Mouse (Mus musculus): Measurements from ENCODE around the gene Dtd1. TPM values are rescaled to one million over a fixed set of nuclear protein-coding genes. Genes with fewer than 3 reads are reported as not detected.

Gene Dtd1
- total RNA-seq, 2 experiments from 2014 or later: 57.8 to 70.1 TPM

GRCm38 (mm10) chr2:144700608-144701007 lies 100.9 kb downstream of the Dtd1 start:
- DNase-seq (ENCODE audit: low spot score in 2 of 2): no peak
- intact Hi-C loops (cut with DNase I): no loop called here

- DNase-seq (ENCODE audit: low spot score in 2 of 2): no peak
- intact Hi-C loops (cut with DNase I): no loop called here
These were observed 101.9 kb downstream of the Dtd1 start for GRCm38 (mm10) chr2:144701415-144702149.

GRCm38 (mm10) chr2:144709285-144709684 lies 109.6 kb downstream of the Dtd1 start:
- no peak for DNase-seq (ENCODE audit: low spot score in 2 of 2)
- intact Hi-C loops (cut with DNase I): no loop called here

GRCm38 (mm10) chr2:144709704-144710103 lies 110.0 kb downstream of the Dtd1 start:
- DNase-seq (ENCODE audit: low spot score in 2 of 2): no peak
- intact Hi-C loops (cut with DNase I): no loop called here

- DNase-seq (ENCODE audit: low spot score in 2 of 2): no peak
- intact Hi-C loops (cut with DNase I): no loop called here
These were observed 114.9 kb downstream of the Dtd1 start for GRCm38 (mm10) chr2:144714596-144714995.

- intact Hi-C loops (cut with DNase I): no loop called here
- DNase-seq (ENCODE audit: low spot score in 2 of 2): no peak
These were observed 115.6 kb downstream of the Dtd1 start for GRCm38 (mm10) chr2:144715211-144715768.

GRCm38 (mm10) chr2:144716248-144716647 lies 116.6 kb downstream of the Dtd1 start:
- no peak for DNase-seq (ENCODE audit: low spot score in 2 of 2)

GRCm38 (mm10) chr2:144718273-144718672 lies 118.6 kb downstream of the Dtd1 start:
- DNase-seq (ENCODE audit: low spot score in 2 of 2): no peak
- intact Hi-C loops (cut with DNase I): no loop called here

More at GRCm38 (mm10) chr2:144716248-144716647, 116.6 kb downstream of the Dtd1 start:
- intact Hi-C loops (cut with DNase I): no loop called here

- DNase-seq (ENCODE audit: low spot score in 2 of 2): no peak
- intact Hi-C loops (cut with DNase I): no loop called here
These were observed 119.6 kb downstream of the Dtd1 start for GRCm38 (mm10) chr2:144719294-144719693.

GRCm38 (mm10) chr2:144719718-144720117 lies 120.0 kb downstream of the Dtd1 start:
- DNase-seq (ENCODE audit: low spot score in 2 of 2): no peak
- intact Hi-C loops (cut with DNase I): no loop called here

GRCm38 (mm10) chr2:144720407-144720959 lies 120.8 kb downstream of the Dtd1 start:
- intact Hi-C loops (cut with DNase I): no loop called here
- no peak for DNase-seq (ENCODE audit: low spot score in 2 of 2)

GRCm38 (mm10) chr2:144724679-144725078 lies 125.0 kb downstream of the Dtd1 start:
- intact Hi-C loops (cut with DNase I): no loop called here
- DNase-seq (ENCODE audit: low spot score in 2 of 2): no peak

GRCm38 (mm10) chr2:144727136-144727535 lies 127.4 kb downstream of the Dtd1 start:
- no peak for DNase-seq (ENCODE audit: low spot score in 2 of 2)
- intact Hi-C loops (cut with DNase I): no loop called here

- intact Hi-C loops (cut with DNase I): no loop called here
These were observed 130.1 kb downstream of the Dtd1 start for GRCm38 (mm10) chr2:144729776-144730175.

GRCm38 (mm10) chr2:144738161-144738560 lies 138.5 kb downstream of the Dtd1 start:
- intact Hi-C loops (cut with DNase I): no loop called here
- DNase-seq (ENCODE audit: low spot score in 2 of 2): no peak

More at GRCm38 (mm10) chr2:144729776-144730175, 130.1 kb downstream of the Dtd1 start:
- DNase-seq (ENCODE audit: low spot score in 2 of 2): no peak

GRCm38 (mm10) chr2:144738576-144738975 lies 138.9 kb downstream of the Dtd1 start:
- no peak for DNase-seq (ENCODE audit: low spot score in 2 of 2)
- intact Hi-C loops (cut with DNase I): no loop called here

- DNase-seq (ENCODE audit: low spot score in 2 of 2): no peak
- intact Hi-C loops (cut with DNase I): no loop called here
These were observed 140.9 kb downstream of the Dtd1 start for GRCm38 (mm10) chr2:144740577-144740997.

- intact Hi-C loops (cut with DNase I): no loop called here
These were observed 142.3 kb downstream of the Dtd1 start for GRCm38 (mm10) chr2:144741973-144742372.

GRCm38 (mm10) chr2:144743316-144743715 lies 143.6 kb downstream of the Dtd1 start:
- no peak for DNase-seq (ENCODE audit: low spot score in 2 of 2)
- intact Hi-C loops (cut with DNase I): no loop called here

More at GRCm38 (mm10) chr2:144741973-144742372, 142.3 kb downstream of the Dtd1 start:
- no peak for DNase-seq (ENCODE audit: low spot score in 2 of 2)

- intact Hi-C loops (cut with DNase I): no loop called here
- DNase-seq (ENCODE audit: low spot score in 2 of 2): no peak
These were observed 145.6 kb downstream of the Dtd1 start for GRCm38 (mm10) chr2:144745266-144745665.
